Mouse (Mus musculus) naive thymus-derived CD4-positive, alpha-beta T cell, adult 2 months (primary cell): ENCODE measurements around the gene Gm10057.
"Not testable (repeated sequence)": the region's sequence is repeated elsewhere in the genome, so short reads cannot be mapped to it uniquely, and the experiment has no call there.

Experiments
- DNase-seq: peaks from one replicate; pipeline ENCODE4 v3.0.0-alpha.2; 2011; ENCODE audit warnings: low read depth

Gene Gm10057

GRCm38 (mm10) chrX:154054939-154055338, at the start of gene Gm10057:
Gene Gm10057, minus strand, starts transcription at chrX:154055039.
- not testable (repeated sequence) for DNase-seq

- not testable (repeated sequence) for DNase-seq
Observed at GRCm38 (mm10) chrX:154033727-154034126, 21.1 kb downstream of the Gm10057 start, which contains the start of gene 4921511M17Rik. Gene 4921511M17Rik, minus strand, starts transcription at chrX:154033827.

GRCm38 (mm10) chrX:154012540-154012939, 42.3 kb downstream of the Gm10057 start, which contains the start of gene Samt1:
Gene Samt1, minus strand, starts transcription at chrX:154012640.
- DNase-seq: not testable (repeated sequence)
